Mouse (Mus musculus) cerebellum, adult 2 months (tissue): ENCODE results near the gene Rps19bp1. TPM values are rescaled to one million over a fixed set of nuclear protein-coding genes. Genes with fewer than 3 reads are reported as not detected.
A peak's percentile ranks its signal among the peaks of the same experiment; 100 is the strongest.

Source experiments
- DNase-seq, 2 experiments: peaks; one replicate each; pipeline ENCODE4 v3.0.0; 2021
- H3K27ac ChIP-seq: fragments of 200-500 bp; 2 replicates; pipeline ENCODE4 v1.5.1; 2012; ENCODE audit warnings: low read length, control low read depth, inconsistent platforms; ENCODE audit not compliant: insufficient read depth
- H3K27me3 ChIP-seq: fragments of 200-500 bp; 2 replicates; pipeline ENCODE4 v1.6.1; 2012; ENCODE audit warnings: inconsistent platforms, mild to moderate bottlenecking, low read length, moderate library complexity; ENCODE audit not compliant: control insufficient read depth, insufficient read depth
- H3K4me1 ChIP-seq: fragments of 200-500 bp; 2 replicates; pipeline ENCODE4 v1.6.1; 2011; ENCODE audit warnings: low read length; ENCODE audit not compliant: control insufficient read depth, insufficient read depth
- H3K4me3 ChIP-seq: fragments of 200-500 bp; replicated peaks from 2 replicates; pipeline ENCODE3; 2011; ENCODE audit warnings: mild to moderate bottlenecking, low read depth, low read length, control low read depth; ENCODE audit not compliant: insufficient read depth
- CTCF ChIP-seq: fragments of 200-500 bp; IDR thresholded peaks from 2 replicates; pipeline ENCODE4 v1.5.1; 2011; ENCODE audit warnings: low read depth, mild to moderate bottlenecking, control low read depth, low read length, moderate library complexity, borderline replicate concordance; ENCODE audit not compliant: insufficient read depth
- POLR2A ChIP-seq: fragments of 200-500 bp; IDR thresholded peaks from 2 replicates; pipeline ENCODE4 v1.6.1; 2011; ENCODE audit warnings: low read length, control low read depth, borderline replicate concordance; ENCODE audit not compliant: insufficient read depth
- WGBS: fragments of 180-500 bp; shearing (Covaris S2); methylation state at CpG from one replicate; pipeline ENCODE4 v1.1.7; 2018; 5-methylcytosine and 5-hydroxymethylcytosine counted together
- polyA plus RNA-seq: library from polyadenylated mRNA; depleted of rRNA; stranded (reverse); fragments of >200 nt; gene quantifications from 2 replicates; pipeline ENCODE4 v1.2.3, GENCODE M21; 2012

Rps19bp1 gene
- polyA plus RNA-seq, 1 experiment = 38.6 TPM

GRCm38 (mm10) chr15:80280646-80281045 lies 16.5 kb upstream of the Rps19bp1 start:
- 31% methylated on average over 6 of the region's 6 CpGs for WGBS
- H3K27ac ChIP-seq = no peak overlapping the region
- no peak overlapping the region for H3K4me3 ChIP-seq
- no peaks in the 10 kb centered on the region for H3K27me3 ChIP-seq
- peak in 1 of 2 experiments; percentile 62 for DNase-seq
- TF ChIP-seq CTCF = peak; percentile 67
- TF ChIP-seq POLR2A = no peak
- peaks cover 25% of the 10 kb centered on the region for H3K4me1 ChIP-seq

DNA sequence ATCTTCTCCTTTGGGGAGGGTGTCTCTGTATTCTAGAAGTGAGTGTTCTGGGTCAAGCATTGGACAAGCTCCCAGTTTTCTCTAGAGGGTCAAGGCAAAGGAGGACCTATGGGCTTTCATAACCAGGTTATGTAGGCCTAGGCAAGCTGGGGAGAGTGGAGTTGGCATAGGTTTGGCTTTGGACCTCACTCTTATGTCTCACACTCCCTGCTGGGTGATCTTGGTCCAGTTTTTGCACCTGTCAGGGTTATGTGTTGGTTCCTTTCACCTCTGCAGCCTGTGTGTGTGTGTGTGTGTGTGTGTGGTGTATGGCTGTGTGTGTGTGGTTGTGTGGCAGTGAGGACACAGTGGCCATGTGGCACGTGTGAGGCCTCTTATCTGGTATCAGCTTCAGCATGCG lies 14.9 kb upstream of the Rps19bp1 start:
- 37% methylated on average over 2 of the region's 2 CpGs for WGBS
- Histone ChIP-seq H3K4me1 (peaks cover 25% of the 10 kb centered on the region), H3K27ac (peak overlapping the region; percentile 70; the same call in 1 of the 2 replicates), H3K4me3 (no peak overlapping the region), H3K27me3 (no peaks in the 10 kb centered on the region)
- TF ChIP-seq POLR2A (no peak), CTCF (no peak)
- peak; percentile 44 to 59 for DNase-seq

DNA sequence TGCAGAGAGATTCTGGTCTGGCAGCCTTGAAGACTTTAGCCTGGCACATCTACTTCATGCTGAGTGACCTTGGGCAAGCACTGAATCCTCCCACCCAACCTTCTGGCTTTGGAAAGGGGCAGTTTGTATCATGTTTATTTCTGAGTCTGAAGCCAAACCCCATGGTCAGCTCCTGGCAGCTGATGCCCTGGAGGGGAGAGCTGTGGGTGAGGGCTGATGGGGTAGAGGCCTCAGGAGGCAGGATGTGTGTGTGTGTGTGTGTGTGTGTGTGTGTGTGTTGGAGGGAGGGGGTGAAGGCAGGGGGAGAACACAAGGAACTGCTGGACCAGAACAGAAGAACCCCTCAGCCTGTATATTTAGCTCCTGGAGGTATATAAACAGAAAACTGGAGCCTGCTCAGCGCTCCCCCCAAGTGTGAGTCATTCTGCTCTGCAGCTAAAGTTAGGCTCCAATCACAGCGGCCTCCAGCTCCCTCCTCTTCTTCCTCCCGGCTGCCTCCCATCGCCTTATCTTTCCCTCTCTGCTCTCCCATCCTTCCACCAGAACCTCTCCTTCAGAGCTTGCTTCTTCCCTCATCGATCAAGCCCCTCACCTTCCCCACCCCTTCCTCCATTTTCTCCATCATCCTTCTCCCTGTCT lies 14.1 kb upstream of the Rps19bp1 start:
- DNase-seq = peak; percentile 79 to 88
- H3K27ac ChIP-seq = peak overlapping the region; percentile 70
- TF ChIP-seq POLR2A (no peak), CTCF (no peak)
- 7% methylated on average over 5 of the region's 5 CpGs for WGBS
- H3K4me3 ChIP-seq = peak overlapping the region; percentile 22
- H3K27me3 ChIP-seq = no peaks in the 10 kb centered on the region
- peaks cover 26% of the 10 kb centered on the region for H3K4me1 ChIP-seq

DNA sequence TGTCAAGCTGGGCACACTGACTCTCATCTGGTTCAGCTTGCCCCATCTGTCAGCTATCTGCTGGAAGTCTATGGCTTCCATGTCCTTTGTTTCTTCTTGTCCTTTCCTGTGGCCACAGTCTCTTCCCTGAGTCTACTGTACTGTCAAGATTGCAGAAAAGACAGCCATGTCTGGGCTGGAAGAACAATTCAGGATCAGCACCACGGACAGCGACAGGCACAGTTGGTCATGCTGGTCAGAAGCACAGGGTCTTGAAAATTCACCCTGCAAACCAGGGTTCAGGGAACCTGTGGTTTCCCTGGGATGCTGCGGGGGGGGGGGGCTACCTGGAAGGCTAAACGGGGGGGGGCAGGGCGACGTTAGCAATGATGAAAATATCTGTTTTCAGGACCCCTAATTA lies 13.5 kb upstream of the Rps19bp1 start:
- no peak overlapping the region for H3K4me3 ChIP-seq
- 9% methylated on average over 6 of the region's 6 CpGs for WGBS
- peak overlapping the region; percentile 52; the same call in 1 of the 2 replicates for H3K27ac ChIP-seq
- H3K27me3 ChIP-seq = no peaks in the 10 kb centered on the region
- peak in 1 of 2 experiments; percentile 40 for DNase-seq
- TF ChIP-seq CTCF = no peak
- no peak for TF ChIP-seq POLR2A
- peaks cover 28% of the 10 kb centered on the region for H3K4me1 ChIP-seq

- Histone ChIP-seq H3K27ac (no peak overlapping the region), H3K4me3 (no peak overlapping the region), H3K4me1 (peaks cover 28% of the 10 kb centered on the region), H3K27me3 (no peaks in the 10 kb centered on the region)
- WGBS = 16% methylated on average over 9 of the region's 9 CpGs
- peak; percentile 71 for TF ChIP-seq CTCF
- no peak for TF ChIP-seq POLR2A
- peak; percentile 66 to 70 for DNase-seq
Measured at GRCm38 (mm10) chr15:80277107-80277506, 13.0 kb upstream of the Rps19bp1 start.

- Histone ChIP-seq H3K27me3 (no peaks in the 10 kb centered on the region), H3K27ac (no peak overlapping the region), H3K4me3 (no peak overlapping the region), H3K4me1 (peaks cover 5% of the 10 kb centered on the region)
- WGBS = 81% methylated on average over 3 of the region's 3 CpGs
- no peak for TF ChIP-seq POLR2A
- TF ChIP-seq CTCF = no peak
- DNase-seq = no peak
Measured at GRCm38 (mm10) chr15:80271858-80272396, 7.8 kb upstream of the Rps19bp1 start.

DNA sequence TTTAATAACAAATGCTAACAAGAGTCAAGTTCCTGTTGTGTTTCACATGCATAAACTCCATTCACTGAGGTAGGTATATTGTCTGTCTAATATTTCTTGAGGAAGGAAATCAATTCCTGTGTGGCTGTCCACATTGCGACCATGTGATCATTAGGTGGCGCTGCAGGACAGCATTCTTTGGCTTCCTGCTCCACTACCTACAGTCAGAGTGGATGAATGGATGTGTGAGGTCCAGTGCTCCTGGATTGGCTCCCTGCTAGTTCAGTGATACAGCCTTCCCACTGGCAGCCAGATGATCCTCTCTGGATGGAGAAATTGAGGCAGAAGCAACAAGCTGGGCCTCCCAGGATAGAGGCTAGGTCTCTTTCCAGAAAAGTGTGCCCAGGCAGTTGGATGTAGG lies 2.2 kb upstream of the Rps19bp1 start:
- no peaks in the 10 kb centered on the region for H3K27me3 ChIP-seq
- no peak overlapping the region for H3K4me3 ChIP-seq
- TF ChIP-seq CTCF = peak; percentile 95
- TF ChIP-seq POLR2A = no peak
- WGBS = 0% methylated on average over 2 of the region's 2 CpGs
- H3K27ac ChIP-seq = no peak overlapping the region
- H3K4me1 ChIP-seq = peaks cover 4% of the 10 kb centered on the region; the same call in 1 of the 2 replicates
- DNase-seq = peak; percentile 87

- Histone ChIP-seq H3K4me3 (no peak overlapping the region), H3K27me3 (no peaks in the 10 kb centered on the region), H3K4me1 (peaks cover 25% of the 10 kb centered on the region), H3K27ac (no peak overlapping the region)
- no peak for TF ChIP-seq POLR2A
- no peak for TF ChIP-seq CTCF
- no peak for DNase-seq
- 78% methylated on average over 7 of the region's 7 CpGs for WGBS
Measured at GRCm38 (mm10) chr15:80261100-80261499, 3.0 kb downstream of the Rps19bp1 start.
